Mouse (Mus musculus): ENCODE measurements around the gene Padi4.

GRCm38 (mm10) chr4:140796786-140797185 is 22.8 kb upstream of the Padi4 start:
- TF ChIP-seq CTCF (IDR thresholded peaks at IDR 0.05): no peak
- TF ChIP-seq EP300 (IDR thresholded peaks at IDR 0.05): no peak
